Mouse (Mus musculus): ENCODE results near the gene Thpo. TPM values are rescaled to one million over a fixed set of nuclear protein-coding genes. Genes with fewer than 3 reads are reported as not detected.

The Thpo gene
- polyA plus RNA-seq, 1 experiment: 4.0 TPM

DNA sequence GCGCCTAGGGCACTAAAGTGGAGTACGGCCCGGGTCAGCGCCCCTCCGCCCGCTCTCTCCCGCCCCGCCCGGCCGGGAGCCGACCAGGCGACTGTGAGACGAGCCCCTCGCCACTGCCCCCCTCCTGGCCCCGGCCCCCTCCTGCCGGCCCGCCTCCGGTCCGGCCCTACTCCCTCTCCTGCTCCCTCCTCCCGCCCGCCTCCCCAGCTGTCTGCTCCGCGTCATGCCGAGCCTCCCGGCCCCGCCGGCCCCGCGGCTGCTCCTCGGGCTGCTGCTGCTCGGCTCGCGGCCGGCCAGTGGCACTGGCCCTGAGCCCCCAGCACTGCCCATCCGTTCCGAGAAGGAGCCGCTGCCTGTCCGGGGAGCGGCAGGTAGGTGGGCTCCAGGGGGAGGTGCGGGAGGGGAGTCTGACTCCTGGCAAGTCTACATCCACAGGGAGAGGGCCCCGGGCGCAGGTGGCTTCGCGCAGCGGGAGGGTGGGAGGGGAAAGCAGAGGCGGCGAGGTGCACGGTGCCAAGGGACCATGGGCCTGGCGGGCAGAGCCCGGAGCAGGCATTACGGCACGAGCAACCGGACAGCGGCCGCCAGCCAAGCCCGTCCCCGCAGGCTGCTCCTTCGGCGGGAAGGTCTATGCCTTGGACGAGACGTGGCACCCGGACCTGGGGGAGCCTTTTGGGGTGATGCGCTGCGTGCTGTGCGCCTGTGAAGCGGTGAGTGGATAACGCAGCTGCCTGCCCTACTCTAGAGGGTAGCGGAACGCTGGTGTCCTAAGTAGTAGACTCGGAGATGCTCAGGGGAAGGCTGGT lies 1.2 kb downstream of the Thpo start, which contains the start of gene Chrd:
Gene Chrd, plus strand, starts transcription at position 203 of the 806 bp plus-strand sequence.
- Histone ChIP-seq H3K4me1 (ENCODE audit: control insufficient read depth, insufficient read depth, insufficient read length, low read length) (peaks cover 13% of the 10 kb centered on the region), H3K36me3 (ENCODE audit: control insufficient read depth, insufficient read depth, low read length) (no peaks in the 10 kb centered on the region), H3K27me3 (ENCODE audit: control insufficient read depth, insufficient read depth, low read length) (peaks cover 20% of the 10 kb centered on the region), H3K4me3 (ENCODE audit: low read depth, low read length) (peak within 1 kb of the TSS; percentile 68), H3K27ac (ENCODE audit: insufficient read depth, low read depth, low read length) (no peak within 1 kb of the TSS)
- WGBS: under 1% methylated on average over 65 of the region's 70 CpGs
- TF ChIP-seq POLR2A (IDR thresholded peaks at IDR 0.05; ENCODE audit: low read depth, low read length) (no peak), CTCF (IDR thresholded peaks at IDR 0.05; ENCODE audit: extremely low read depth, insufficient read length, insufficient replicate concordance, low read depth, low read length) (no peak)

- 11% methylated on average over 29 of the region's 30 CpGs for WGBS
- Histone ChIP-seq H3K4me1 (ENCODE audit: control insufficient read depth, insufficient read depth, insufficient read length, low read length) (peaks cover 13% of the 10 kb centered on the region), H3K27me3 (ENCODE audit: control insufficient read depth, insufficient read depth, low read length) (peaks cover 20% of the 10 kb centered on the region), H3K4me3 (ENCODE audit: low read depth, low read length) (peak overlapping the region; percentile 68), H3K36me3 (ENCODE audit: control insufficient read depth, insufficient read depth, low read length) (no peaks in the 10 kb centered on the region), H3K27ac (ENCODE audit: insufficient read depth, low read depth, low read length) (no peak overlapping the region)
- TF ChIP-seq POLR2A (IDR thresholded peaks at IDR 0.05; ENCODE audit: low read depth, low read length): no peak
- no peak for TF ChIP-seq CTCF (IDR thresholded peaks at IDR 0.05; ENCODE audit: extremely low read depth, insufficient read length, insufficient replicate concordance, low read depth, low read length)
Observed at GRCm38 (mm10) chr16:20732251-20732924, 1.9 kb downstream of the Thpo start.

- Histone ChIP-seq H3K4me3 (ENCODE audit: low read depth, low read length) (no peak overlapping the region), H3K4me1 (ENCODE audit: control insufficient read depth, insufficient read depth, insufficient read length, low read length) (peaks cover 13% of the 10 kb centered on the region), H3K27me3 (ENCODE audit: control insufficient read depth, insufficient read depth, low read length) (peaks cover 20% of the 10 kb centered on the region), H3K36me3 (ENCODE audit: control insufficient read depth, insufficient read depth, low read length) (no peaks in the 10 kb centered on the region), H3K27ac (ENCODE audit: insufficient read depth, low read depth, low read length) (no peak overlapping the region)
- 85% methylated on average over 5 of the region's 5 CpGs for WGBS
- TF ChIP-seq POLR2A (IDR thresholded peaks at IDR 0.05; ENCODE audit: low read depth, low read length) (no peak), CTCF (IDR thresholded peaks at IDR 0.05; ENCODE audit: extremely low read depth, insufficient read length, insufficient replicate concordance, low read depth, low read length) (no peak)
Observed at GRCm38 (mm10) chr16:20731688-20732087, 2.6 kb downstream of the Thpo start.

DNA sequence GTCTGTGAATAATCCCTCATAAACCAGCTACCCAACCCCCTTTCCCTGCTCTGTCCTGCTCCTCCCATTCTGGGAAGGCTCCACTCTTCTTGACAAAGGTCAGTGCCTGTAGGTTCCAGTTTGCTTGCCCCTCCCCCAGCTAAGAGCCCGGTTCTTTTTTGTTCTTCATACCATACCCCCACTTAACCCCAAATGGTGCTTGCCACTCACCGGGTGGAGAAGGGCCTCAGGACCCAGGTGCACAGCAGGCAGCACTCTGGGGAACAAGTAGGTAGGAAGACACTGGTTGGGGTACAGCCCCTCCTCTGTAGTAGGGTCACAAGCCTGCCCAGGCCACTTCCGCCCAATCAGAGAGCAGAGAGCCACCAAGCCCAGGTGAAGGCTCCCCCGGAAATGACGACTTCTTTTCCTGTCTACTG lies 4.0 kb downstream of the Thpo start:
- Histone ChIP-seq H3K4me1 (ENCODE audit: control insufficient read depth, insufficient read depth, insufficient read length, low read length) (peaks cover 13% of the 10 kb centered on the region), H3K27me3 (ENCODE audit: control insufficient read depth, insufficient read depth, low read length) (peaks cover 20% of the 10 kb centered on the region), H3K36me3 (ENCODE audit: control insufficient read depth, insufficient read depth, low read length) (no peaks in the 10 kb centered on the region), H3K27ac (ENCODE audit: insufficient read depth, low read depth, low read length) (peak overlapping the region; percentile 49; the same call in 1 of the 2 replicates), H3K4me3 (ENCODE audit: low read depth, low read length) (peak overlapping the region; percentile 57)
- TF ChIP-seq POLR2A (IDR thresholded peaks at IDR 0.05; ENCODE audit: low read depth, low read length): no peak
- no peak for TF ChIP-seq CTCF (IDR thresholded peaks at IDR 0.05; ENCODE audit: extremely low read depth, insufficient read length, insufficient replicate concordance, low read depth, low read length)
- 34% methylated on average over 5 of the region's 5 CpGs for WGBS

DNA sequence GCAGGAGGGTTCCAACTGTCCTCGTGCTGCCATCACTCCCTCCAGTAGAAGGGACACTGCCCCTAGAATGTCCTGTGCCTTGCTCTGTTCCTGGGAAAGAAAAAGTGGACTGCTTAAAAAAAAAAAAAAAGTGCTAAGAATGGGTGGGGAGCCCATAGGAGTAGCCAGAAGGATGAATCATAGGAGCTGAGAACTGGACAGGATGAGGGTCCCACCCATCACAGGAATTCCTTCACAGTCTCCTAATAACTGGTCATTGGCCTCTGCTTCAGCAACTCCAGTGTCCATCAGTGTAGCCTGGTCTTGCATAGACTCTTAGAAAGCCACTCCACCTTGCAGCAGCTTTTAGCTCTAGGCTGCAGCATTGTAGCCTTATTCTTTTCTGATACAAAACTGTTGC lies 7.9 kb downstream of the Thpo start:
- no peaks in the 10 kb centered on the region for H3K27me3 ChIP-seq (ENCODE audit: control insufficient read depth, insufficient read depth, low read length)
- 85% methylated on average over 1 of the region's 1 CpGs for WGBS
- H3K36me3 ChIP-seq (ENCODE audit: control insufficient read depth, insufficient read depth, low read length): peaks cover 11% of the 10 kb centered on the region; the same call in 1 of the 2 replicates
- H3K4me3 ChIP-seq (ENCODE audit: low read depth, low read length): no peak overlapping the region
- no peak overlapping the region for H3K27ac ChIP-seq (ENCODE audit: insufficient read depth, low read depth, low read length)
- no peak for TF ChIP-seq CTCF (IDR thresholded peaks at IDR 0.05; ENCODE audit: extremely low read depth, insufficient read length, insufficient replicate concordance, low read depth, low read length)
- TF ChIP-seq POLR2A (IDR thresholded peaks at IDR 0.05; ENCODE audit: low read depth, low read length): no peak
- peaks cover 6% of the 10 kb centered on the region; the same call in 1 of the 2 replicates for H3K4me1 ChIP-seq (ENCODE audit: control insufficient read depth, insufficient read depth, insufficient read length, low read length)

DNA sequence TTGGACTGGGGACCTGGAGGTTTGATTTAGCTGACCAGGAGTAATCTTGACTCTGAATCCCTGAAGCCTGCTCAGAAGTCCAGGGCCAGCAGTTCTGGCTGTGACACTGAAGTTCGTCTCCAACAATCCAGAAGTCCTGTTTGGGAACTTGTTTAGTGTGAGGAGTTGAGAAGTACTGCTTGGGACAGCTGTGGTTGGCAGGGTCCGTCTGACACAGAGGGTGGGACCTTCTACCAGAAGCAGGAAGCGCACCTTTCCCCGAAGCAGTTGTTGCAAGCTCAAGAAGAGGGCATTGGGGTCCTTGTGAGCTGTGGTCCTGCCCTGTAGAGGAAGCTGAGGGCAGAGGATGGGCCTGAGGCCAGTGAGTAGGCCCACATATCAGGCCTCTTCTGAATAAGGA lies 8.6 kb downstream of the Thpo start:
- no peaks in the 10 kb centered on the region for H3K27me3 ChIP-seq (ENCODE audit: control insufficient read depth, insufficient read depth, low read length)
- H3K4me1 ChIP-seq (ENCODE audit: control insufficient read depth, insufficient read depth, insufficient read length, low read length): peaks cover 6% of the 10 kb centered on the region; the same call in 1 of the 2 replicates
- H3K27ac ChIP-seq (ENCODE audit: insufficient read depth, low read depth, low read length): no peak overlapping the region
- TF ChIP-seq POLR2A (IDR thresholded peaks at IDR 0.05; ENCODE audit: low read depth, low read length) (no peak), CTCF (IDR thresholded peaks at IDR 0.05; ENCODE audit: extremely low read depth, insufficient read length, insufficient replicate concordance, low read depth, low read length) (no peak)
- H3K4me3 ChIP-seq (ENCODE audit: low read depth, low read length): no peak overlapping the region
- 85% methylated on average over 4 of the region's 4 CpGs for WGBS
- H3K36me3 ChIP-seq (ENCODE audit: control insufficient read depth, insufficient read depth, low read length): peaks cover 11% of the 10 kb centered on the region; the same call in 1 of the 2 replicates

- WGBS: 89% methylated on average over 7 of the region's 7 CpGs
- Histone ChIP-seq H3K27ac (ENCODE audit: insufficient read depth, low read depth, low read length) (no peak overlapping the region), H3K4me1 (ENCODE audit: control insufficient read depth, insufficient read depth, insufficient read length, low read length) (peaks cover 2% of the 10 kb centered on the region; the same call in 1 of the 2 replicates), H3K4me3 (ENCODE audit: low read depth, low read length) (no peak overlapping the region), H3K36me3 (ENCODE audit: control insufficient read depth, insufficient read depth, low read length) (peaks cover 15% of the 10 kb centered on the region), H3K27me3 (ENCODE audit: control insufficient read depth, insufficient read depth, low read length) (no peaks in the 10 kb centered on the region)
- TF ChIP-seq CTCF (IDR thresholded peaks at IDR 0.05; ENCODE audit: extremely low read depth, insufficient read length, insufficient replicate concordance, low read depth, low read length) (no peak), POLR2A (IDR thresholded peaks at IDR 0.05; ENCODE audit: low read depth, low read length) (no peak)
Observed at GRCm38 (mm10) chr16:20725321-20725720, 9.0 kb downstream of the Thpo start.
